Mouse (Mus musculus): ENCODE measurements at regions not wholly inside any gene's neighbourhood (a gene's known extent, or its start where the extent isn't known, plus 50 kb on each side); places are given as distances from the start of the nearest gene placed in this dataset.

- H3K9me3 ChIP-seq (ENCODE audit: control insufficient read depth, low read length) = no peaks in the 10 kb centered on the region
- ATAC-seq = no peak
- WGBS = 56% methylated on average over 2 of the region's 2 CpGs
- H3K4me2 ChIP-seq (ENCODE audit: low read depth, low read length) = no peak overlapping the region
- H3K4me3 ChIP-seq (ENCODE audit: low read length) = no peak overlapping the region
- no peaks in the 10 kb centered on the region for H3K36me3 ChIP-seq (ENCODE audit: control insufficient read depth, insufficient read depth, low read length)
- H3K27ac ChIP-seq (ENCODE audit: low read length) = no peak overlapping the region
- H3K4me1 ChIP-seq (ENCODE audit: control insufficient read depth, insufficient read depth, low read length) = no peaks in the 10 kb centered on the region
- H3K9ac ChIP-seq (ENCODE audit: low read depth, low read length) = no peak overlapping the region
- no peaks in the 10 kb centered on the region for H3K27me3 ChIP-seq (replicated peaks; ENCODE audit: control insufficient read depth, insufficient read depth, low read length)
These were observed 208.0 kb downstream of the Alg10b start for GRCm38 (mm10) chr15:90432154-90432553.

- H3K27me3 ChIP-seq (replicated peaks; ENCODE audit: control insufficient read depth, insufficient read depth, low read length) = no peaks in the 10 kb centered on the region
- no peak overlapping the region for H3K4me2 ChIP-seq (ENCODE audit: low read depth, low read length)
- no peak overlapping the region for H3K9ac ChIP-seq (ENCODE audit: low read depth, low read length)
- no peak overlapping the region for H3K27ac ChIP-seq (ENCODE audit: low read length)
- no peak for ATAC-seq
- H3K4me3 ChIP-seq (ENCODE audit: low read length) = no peak overlapping the region
- 30% methylated on average over 5 of the region's 5 CpGs for WGBS
- H3K36me3 ChIP-seq (ENCODE audit: control insufficient read depth, insufficient read depth, low read length) = no peaks in the 10 kb centered on the region
- H3K4me1 ChIP-seq (ENCODE audit: control insufficient read depth, insufficient read depth, low read length) = no peaks in the 10 kb centered on the region
- no peaks in the 10 kb centered on the region for H3K9me3 ChIP-seq (ENCODE audit: control insufficient read depth, low read length)
These were observed 211.2 kb downstream of the Alg10b start for GRCm38 (mm10) chr15:90435286-90435685.
